Mouse (Mus musculus): ENCODE data around the gene Cpeb3. TPM values are rescaled to one million over a fixed set of nuclear protein-coding genes. Genes with fewer than 3 reads are reported as not detected.
A peak's percentile ranks its signal among the peaks of the same experiment; 100 is the strongest.
"Not testable (repeated sequence)": the region's sequence is repeated elsewhere in the genome, so short reads cannot be mapped to it uniquely, and the experiment has no call there.

Cpeb3 gene
- polyA plus RNA-seq, 1 experiment from 2014 or later = 2.0 TPM

DNA sequence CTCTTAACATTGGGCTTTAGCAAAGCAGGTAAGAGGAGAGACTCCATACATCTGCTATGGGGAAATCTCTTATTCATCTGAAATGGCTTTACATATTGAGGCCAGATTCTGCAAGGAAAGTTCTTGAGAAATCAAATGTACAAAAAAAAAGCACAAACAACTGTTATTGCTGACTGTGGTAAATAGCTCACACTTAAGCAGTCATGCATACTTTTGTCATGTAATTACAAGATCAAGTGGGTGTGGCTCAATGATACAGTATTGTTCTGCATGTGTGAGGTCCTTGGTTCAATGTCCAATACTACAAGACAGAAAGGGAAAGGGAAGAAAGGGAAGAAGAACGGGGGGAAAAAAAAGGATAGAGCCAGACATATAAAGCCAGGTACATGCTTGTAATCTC, 62.6 kb downstream of the Cpeb3 start:
- H3K4me1 ChIP-seq (replicated peaks; ENCODE audit: control insufficient read depth, insufficient read depth, low read length) = peaks cover 14% of the 10 kb centered on the region
- DNase-seq (ENCODE audit: low spot score) (no peak), ATAC-seq (replicated peaks; ENCODE audit: low FRiP score) (no peak)
- H3K4me2 ChIP-seq = no peak overlapping the region
- 90% methylated on average over 1 of the region's 1 CpGs for WGBS
- H3K27me3 ChIP-seq (replicated peaks; ENCODE audit: control insufficient read depth, insufficient read depth, low read length) = no peaks in the 10 kb centered on the region
- H3K27ac ChIP-seq (ENCODE audit: low read depth, low read length) = no peak overlapping the region
- H3K9me3 ChIP-seq (ENCODE audit: control insufficient read depth, low read length) = no peaks in the 10 kb centered on the region
- no peak overlapping the region for H3K4me3 ChIP-seq (ENCODE audit: low read depth, low read length)
- no peaks in the 10 kb centered on the region for H3K36me3 ChIP-seq (ENCODE audit: control insufficient read depth, insufficient read depth, low read length)
- no peak overlapping the region for H3K9ac ChIP-seq (ENCODE audit: low read depth, low read length)

GRCm38 (mm10) chr19:37145401-37145800, 63.0 kb downstream of the Cpeb3 start:
- Histone ChIP-seq H3K4me3 (ENCODE audit: low read depth, low read length) (no peak overlapping the region), H3K9me3 (ENCODE audit: control insufficient read depth, low read length) (no peaks in the 10 kb centered on the region), H3K27ac (ENCODE audit: low read depth, low read length) (no peak overlapping the region), H3K27me3 (replicated peaks; ENCODE audit: control insufficient read depth, insufficient read depth, low read length) (no peaks in the 10 kb centered on the region), H3K4me2 (no peak overlapping the region), H3K36me3 (ENCODE audit: control insufficient read depth, insufficient read depth, low read length) (no peaks in the 10 kb centered on the region), H3K4me1 (replicated peaks; ENCODE audit: control insufficient read depth, insufficient read depth, low read length) (peaks cover 14% of the 10 kb centered on the region), H3K9ac (ENCODE audit: low read depth, low read length) (no peak overlapping the region)
- 92% methylated on average over 5 of the region's 5 CpGs for WGBS
- DNase-seq (ENCODE audit: low spot score) = no peak
- no peak for ATAC-seq (replicated peaks; ENCODE audit: low FRiP score)

GRCm38 (mm10) chr19:37141623-37142022, 66.8 kb downstream of the Cpeb3 start:
- 20% methylated on average over 4 of the region's 4 CpGs for WGBS
- peak overlapping the region; percentile 46 for H3K4me2 ChIP-seq
- H3K9me3 ChIP-seq (ENCODE audit: control insufficient read depth, low read length) = no peaks in the 10 kb centered on the region
- ATAC-seq (replicated peaks; ENCODE audit: low FRiP score) = peak; percentile 99
- no peak for DNase-seq (ENCODE audit: low spot score)
- H3K4me3 ChIP-seq (ENCODE audit: low read depth, low read length) = no peak overlapping the region
- no peaks in the 10 kb centered on the region for H3K36me3 ChIP-seq (ENCODE audit: control insufficient read depth, insufficient read depth, low read length)
- 0 out of 2 replicates have a peak overlapping the region, but pooled peaks have one; percentile 2 for H3K9ac ChIP-seq (ENCODE audit: low read depth, low read length)
- H3K4me1 ChIP-seq (replicated peaks; ENCODE audit: control insufficient read depth, insufficient read depth, low read length) = peaks cover 14% of the 10 kb centered on the region
- no peaks in the 10 kb centered on the region for H3K27me3 ChIP-seq (replicated peaks; ENCODE audit: control insufficient read depth, insufficient read depth, low read length)
- no peak overlapping the region; the same call in 1 of the 2 replicates for H3K27ac ChIP-seq (ENCODE audit: low read depth, low read length)

DNA sequence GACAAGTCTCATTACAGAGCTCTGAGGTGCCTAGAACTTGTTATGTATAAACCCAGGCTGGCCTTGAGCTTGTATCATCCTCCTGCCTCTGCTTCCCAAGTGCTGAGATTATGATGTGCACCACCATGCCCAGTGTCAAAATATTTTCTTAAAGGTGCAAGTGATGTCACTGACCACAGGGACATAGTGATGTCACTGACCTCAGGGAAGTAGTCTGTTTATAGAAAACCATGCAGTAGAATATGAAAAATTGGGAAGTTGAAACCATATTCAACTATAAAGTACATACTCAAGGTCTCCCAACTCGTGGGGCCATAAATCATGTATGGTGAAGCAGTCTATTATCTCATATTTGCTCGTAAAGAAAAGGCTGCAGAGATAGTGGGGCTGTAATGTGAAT, 71.3 kb downstream of the Cpeb3 start:
- WGBS = 38% methylated on average over 2 of the region's 2 CpGs
- ATAC-seq (replicated peaks; ENCODE audit: low FRiP score) (no peak), DNase-seq (ENCODE audit: low spot score) (no peak)
- Histone ChIP-seq H3K9me3 (ENCODE audit: control insufficient read depth, low read length) (no peaks in the 10 kb centered on the region), H3K4me1 (replicated peaks; ENCODE audit: control insufficient read depth, insufficient read depth, low read length) (peaks cover 9% of the 10 kb centered on the region), H3K9ac (ENCODE audit: low read depth, low read length) (no peak overlapping the region), H3K27ac (ENCODE audit: low read depth, low read length) (no peak overlapping the region), H3K4me3 (ENCODE audit: low read depth, low read length) (no peak overlapping the region), H3K4me2 (no peak overlapping the region), H3K27me3 (replicated peaks; ENCODE audit: control insufficient read depth, insufficient read depth, low read length) (no peaks in the 10 kb centered on the region), H3K36me3 (ENCODE audit: control insufficient read depth, insufficient read depth, low read length) (no peaks in the 10 kb centered on the region)

DNA sequence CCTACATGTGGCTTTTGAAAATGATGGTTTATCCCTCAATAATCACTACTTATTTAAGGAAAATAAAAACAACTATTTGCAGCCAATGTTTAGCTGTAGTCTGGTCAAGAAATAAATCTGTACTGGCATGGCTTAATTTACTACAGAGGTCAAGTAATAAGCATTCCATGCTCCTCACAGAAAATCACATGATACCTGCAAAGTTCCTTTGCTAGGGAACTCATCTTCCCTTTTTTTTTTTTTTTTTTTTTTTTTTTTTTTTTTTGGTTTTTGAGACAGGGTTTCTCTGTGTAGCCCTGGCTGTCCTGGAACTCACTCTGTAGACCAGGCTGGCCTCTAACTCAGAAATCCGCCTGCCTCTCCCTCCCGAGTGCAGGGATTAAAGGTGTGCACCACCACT, 72.9 kb downstream of the Cpeb3 start:
- H3K27me3 ChIP-seq (replicated peaks; ENCODE audit: control insufficient read depth, insufficient read depth, low read length); ATAC-seq (replicated peaks; ENCODE audit: low FRiP score); DNase-seq (ENCODE audit: low spot score); H3K4me1 ChIP-seq (replicated peaks; ENCODE audit: control insufficient read depth, insufficient read depth, low read length); H3K4me2 ChIP-seq; H3K36me3 ChIP-seq (ENCODE audit: control insufficient read depth, insufficient read depth, low read length); H3K9ac ChIP-seq (ENCODE audit: low read depth, low read length); H3K27ac ChIP-seq (ENCODE audit: low read depth, low read length); H3K4me3 ChIP-seq (ENCODE audit: low read depth, low read length); H3K9me3 ChIP-seq (ENCODE audit: control insufficient read depth, low read length): not testable (repeated sequence)
- 95% methylated on average over 2 of the region's 2 CpGs for WGBS

DNA sequence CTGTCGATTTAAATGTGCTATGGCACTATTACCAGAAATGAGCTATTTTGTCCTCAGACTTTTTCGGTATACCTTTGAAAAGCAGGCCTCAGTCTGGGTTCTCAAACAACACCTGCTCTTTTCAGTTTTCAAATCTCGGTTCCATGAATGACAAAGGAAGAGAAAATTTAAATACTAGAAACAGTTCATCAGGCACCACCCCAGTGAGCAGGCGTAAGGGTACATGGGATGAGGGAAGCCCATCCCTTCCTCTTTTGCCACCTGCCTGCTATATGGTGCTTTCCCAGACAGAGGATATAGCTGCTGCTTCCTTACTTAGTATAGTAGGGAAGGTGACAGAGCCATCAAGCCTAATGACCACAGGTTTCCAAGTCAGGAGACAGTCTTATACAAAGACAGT, 74.7 kb downstream of the Cpeb3 start:
- no peak overlapping the region for H3K27ac ChIP-seq (ENCODE audit: low read depth, low read length)
- H3K4me3 ChIP-seq (ENCODE audit: low read depth, low read length) = no peak overlapping the region
- H3K27me3 ChIP-seq (replicated peaks; ENCODE audit: control insufficient read depth, insufficient read depth, low read length) = no peaks in the 10 kb centered on the region
- H3K9ac ChIP-seq (ENCODE audit: low read depth, low read length) = no peak overlapping the region
- 86% methylated on average over 4 of the region's 4 CpGs for WGBS
- no peaks in the 10 kb centered on the region for H3K9me3 ChIP-seq (ENCODE audit: control insufficient read depth, low read length)
- DNase-seq (ENCODE audit: low spot score) (no peak), ATAC-seq (replicated peaks; ENCODE audit: low FRiP score) (no peak)
- no peaks in the 10 kb centered on the region for H3K4me1 ChIP-seq (replicated peaks; ENCODE audit: control insufficient read depth, insufficient read depth, low read length)
- no peaks in the 10 kb centered on the region for H3K36me3 ChIP-seq (ENCODE audit: control insufficient read depth, insufficient read depth, low read length)
- H3K4me2 ChIP-seq = no peak overlapping the region

DNA sequence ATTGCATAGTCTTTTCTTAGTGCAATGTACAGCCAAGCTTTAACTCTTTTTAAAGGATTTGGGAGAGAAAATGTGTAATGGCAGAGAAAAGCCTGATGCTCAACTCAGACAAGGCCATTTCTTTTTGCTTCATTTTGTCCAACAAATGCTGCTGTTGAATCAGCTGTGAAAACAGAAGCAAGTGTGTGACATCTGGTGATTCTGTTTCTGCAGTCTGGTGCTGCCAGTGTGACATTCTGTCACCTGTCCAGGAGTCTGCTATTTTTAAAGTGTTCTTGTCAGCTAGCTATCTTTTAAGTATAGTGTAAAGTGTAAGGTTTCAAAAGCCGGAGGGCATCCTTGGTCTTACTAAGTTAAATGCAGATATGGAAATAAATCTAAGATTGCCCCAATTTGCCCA, 76.7 kb downstream of the Cpeb3 start:
- no peak overlapping the region for H3K27ac ChIP-seq (ENCODE audit: low read depth, low read length)
- 78% methylated on average over 1 of the region's 1 CpGs for WGBS

GRCm38 (mm10) chr19:37128461-37128860, 79.9 kb downstream of the Cpeb3 start:
- no peaks in the 10 kb centered on the region for H3K9me3 ChIP-seq (ENCODE audit: control insufficient read depth, low read length)
- H3K27me3 ChIP-seq (replicated peaks; ENCODE audit: control insufficient read depth, insufficient read depth, low read length) = no peaks in the 10 kb centered on the region
- no peak overlapping the region for H3K4me3 ChIP-seq (ENCODE audit: low read depth, low read length)
- no peak overlapping the region for H3K4me2 ChIP-seq
- ATAC-seq (replicated peaks; ENCODE audit: low FRiP score) = no peak
- DNase-seq (ENCODE audit: low spot score) = no peak
- H3K9ac ChIP-seq (ENCODE audit: low read depth, low read length) = no peak overlapping the region
- H3K27ac ChIP-seq (ENCODE audit: low read depth, low read length) = no peak overlapping the region
- no peaks in the 10 kb centered on the region for H3K36me3 ChIP-seq (ENCODE audit: control insufficient read depth, insufficient read depth, low read length)
- WGBS = 67% methylated on average over 4 of the region's 4 CpGs
- H3K4me1 ChIP-seq (replicated peaks; ENCODE audit: control insufficient read depth, insufficient read depth, low read length) = no peaks in the 10 kb centered on the region

More for the DNA sequence above, 76.7 kb downstream of the Cpeb3 start:
- DNase-seq (ENCODE audit: low spot score) (no peak), ATAC-seq (replicated peaks; ENCODE audit: low FRiP score) (no peak)
- H3K27me3 ChIP-seq (replicated peaks; ENCODE audit: control insufficient read depth, insufficient read depth, low read length) = no peaks in the 10 kb centered on the region
- H3K9me3 ChIP-seq (ENCODE audit: control insufficient read depth, low read length) = no peaks in the 10 kb centered on the region
- H3K36me3 ChIP-seq (ENCODE audit: control insufficient read depth, insufficient read depth, low read length) = no peaks in the 10 kb centered on the region
- H3K4me2 ChIP-seq = no peak overlapping the region
- no peak overlapping the region for H3K9ac ChIP-seq (ENCODE audit: low read depth, low read length)
- H3K4me3 ChIP-seq (ENCODE audit: low read depth, low read length) = no peak overlapping the region
- no peaks in the 10 kb centered on the region for H3K4me1 ChIP-seq (replicated peaks; ENCODE audit: control insufficient read depth, insufficient read depth, low read length)

DNA sequence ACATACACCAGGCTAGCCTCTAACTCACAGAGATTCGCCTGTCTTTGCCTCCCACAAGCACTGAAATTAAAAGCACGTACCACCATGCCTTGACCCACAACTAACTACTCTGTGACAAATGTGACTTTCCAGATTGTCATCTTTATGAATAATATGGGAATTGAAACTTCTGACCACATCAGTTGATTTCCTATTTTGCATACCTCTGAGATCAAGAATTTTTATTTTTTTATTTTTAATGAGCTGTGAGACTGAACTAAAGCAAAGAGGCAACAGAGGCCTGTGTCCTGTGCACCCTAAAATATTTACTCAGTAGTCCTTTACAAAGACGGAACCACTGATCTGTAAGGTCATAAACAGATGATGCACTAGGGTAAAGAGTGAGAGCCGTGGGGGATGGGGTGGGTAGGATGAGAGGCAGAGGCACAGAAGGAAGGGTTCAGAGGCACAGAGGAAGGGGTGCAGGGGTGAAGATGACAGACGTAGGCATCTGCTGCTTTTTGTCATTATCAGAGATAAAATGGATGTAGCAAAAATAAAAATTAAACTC, 81.3 kb downstream of the Cpeb3 start:
- DNase-seq (ENCODE audit: low spot score) (no peak), ATAC-seq (replicated peaks; ENCODE audit: low FRiP score) (no peak)
- Histone ChIP-seq H3K27ac (ENCODE audit: low read depth, low read length) (no peak overlapping the region), H3K4me1 (replicated peaks; ENCODE audit: control insufficient read depth, insufficient read depth, low read length) (no peaks in the 10 kb centered on the region), H3K4me2 (no peak overlapping the region), H3K9me3 (ENCODE audit: control insufficient read depth, low read length) (no peaks in the 10 kb centered on the region), H3K27me3 (replicated peaks; ENCODE audit: control insufficient read depth, insufficient read depth, low read length) (no peaks in the 10 kb centered on the region), H3K9ac (ENCODE audit: low read depth, low read length) (no peak overlapping the region), H3K4me3 (ENCODE audit: low read depth, low read length) (no peak overlapping the region), H3K36me3 (ENCODE audit: control insufficient read depth, insufficient read depth, low read length) (no peaks in the 10 kb centered on the region)
- WGBS = 74% methylated on average over 5 of the region's 5 CpGs
